Mouse (Mus musculus) heart, postnatal 0 days (tissue): ENCODE data around the gene Iah1. TPM values are rescaled to one million over a fixed set of nuclear protein-coding genes. Genes with fewer than 3 reads are reported as not detected.
A peak's percentile ranks its signal among the peaks of the same experiment; 100 is the strongest.

Source experiments
- ATAC-seq: fragments of 200-750 bp; cut with Nextera tagmentation; 2 replicates; pipeline ENCODE4 v1.8.0; 2017; ENCODE audit warnings: low read depth, moderate number of reproducible peaks, moderate library complexity; ENCODE audit not compliant: insufficient read depth
- DNase-seq: peaks from one replicate; pipeline ENCODE4 v3.0.0-alpha.2; 2016; ENCODE audit warnings: low spot score
- H3K27ac ChIP-seq: fragments of 300-500 bp; sonication (generic); 2 replicates; pipeline ENCODE4 v1.5.1; 2014; ENCODE audit warnings: low read depth, mild to moderate bottlenecking
- H3K27me3 ChIP-seq: fragments of 300-500 bp; sonication (generic); 2 replicates; pipeline ENCODE4 v1.6.1; 2014; ENCODE audit warnings: low read length, mixed read lengths; ENCODE audit not compliant: control insufficient read depth, insufficient read depth
- H3K36me3 ChIP-seq: fragments of 300-500 bp; sonication (generic); replicated peaks from 2 replicates; pipeline ENCODE4 v1.6.1; 2014; ENCODE audit warnings: low read length, mixed read lengths; ENCODE audit not compliant: control insufficient read depth, insufficient read depth
- H3K4me1 ChIP-seq: fragments of 300-500 bp; sonication (generic); 2 replicates; pipeline ENCODE4 v1.6.1; 2014; ENCODE audit warnings: antibody characterized with exemption; ENCODE audit not compliant: control insufficient read depth, insufficient read depth
- H3K4me2 ChIP-seq: fragments of 300-500 bp; sonication (generic); 2 replicates; pipeline ENCODE4 v1.6.1; 2014; ENCODE audit warnings: low read depth, mild to moderate bottlenecking, low read length, moderate library complexity
- H3K4me3 ChIP-seq: fragments of 300-500 bp; sonication (generic); 2 replicates; pipeline ENCODE4 v1.5.1; 2014; ENCODE audit warnings: low read depth, low read length
- H3K9ac ChIP-seq: fragments of 300-500 bp; sonication (generic); replicated peaks from 2 replicates; pipeline ENCODE4 v1.6.1; 2014; ENCODE audit warnings: low read depth, low read length, mixed read lengths
- H3K9me3 ChIP-seq: fragments of 300-500 bp; sonication (generic); replicated peaks from 2 replicates; pipeline ENCODE4 v1.6.1; 2016; ENCODE audit warnings: low read length; ENCODE audit not compliant: control insufficient read depth
- CTCF ChIP-seq: IDR thresholded peaks from 2 replicates; pipeline ENCODE4 v1.5.1; 2016; ENCODE audit warnings: antibody characterized with exemption, control low read depth, low read depth
- EP300 ChIP-seq: IDR thresholded peaks from 2 replicates; pipeline ENCODE4 v1.6.1; 2016; ENCODE audit warnings: antibody characterized with exemption, low read depth
- WGBS: fragments of 180-500 bp; shearing (Covaris S2); extraction: QIAGEN DNeasy Blood & Tissue Kit; methylation state at CpG from one replicate; pipeline ENCODE4 v1.1.7; 2014; 5-methylcytosine and 5-hydroxymethylcytosine counted together
- polyA plus RNA-seq: library from polyadenylated mRNA; unstranded; fragments of >200 nt; fragmentation: Nextera tagmentation; extraction: Ambion mirVana; gene quantifications from 2 replicates; pipeline ENCODE4 v1.2.1, GENCODE M21; 2015
- total RNA-seq: library from RNA; depleted of rRNA; stranded (reverse); fragments of >200 nt; gene quantifications from 2 replicates; pipeline ENCODE4 v1.2.3, GENCODE M21; 2014; ENCODE audit warnings: low replicate concordance

Gene Iah1
- total and polyA plus RNA-seq, 2 experiments from 2014 or later: 44.8 to 59.2 TPM

DNA sequence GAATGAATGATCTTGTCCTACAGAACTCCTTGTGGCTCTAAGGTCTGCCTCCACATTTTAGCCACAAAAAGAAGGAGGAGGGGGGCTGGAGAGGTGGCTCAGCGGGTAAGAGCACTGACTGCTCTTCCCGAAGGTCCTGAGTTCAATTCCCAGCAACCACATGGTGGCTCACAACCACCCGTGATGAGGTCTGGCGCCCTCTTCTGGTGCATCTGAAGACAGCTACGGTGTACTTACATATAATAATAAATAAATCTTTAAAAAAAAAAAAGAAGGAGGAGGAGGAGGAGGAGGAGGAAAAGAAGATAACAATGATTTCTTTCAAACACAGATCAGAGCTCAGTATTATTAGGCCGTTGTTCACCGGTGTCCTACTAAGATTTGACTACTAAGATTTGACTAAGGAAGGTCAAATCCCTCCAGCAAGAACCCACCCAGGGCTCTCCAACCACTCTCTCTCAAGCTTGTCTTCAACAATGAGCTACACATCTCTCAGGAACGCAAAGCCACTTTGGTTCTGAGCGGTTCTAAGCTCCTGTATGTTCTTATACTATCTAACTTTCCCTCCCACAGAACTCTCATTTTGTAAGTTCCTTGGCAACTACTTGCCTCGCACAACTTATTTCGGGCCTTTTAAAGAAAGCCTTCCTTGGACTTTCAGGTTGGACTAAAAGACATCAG is 31.3 kb upstream of the Iah1 start, which contains the start of gene Cpsf3:
Gene Cpsf3 (plus strand): TSS at position 631 of the 681 bp plus-strand sequence.
- no peaks in the 10 kb centered on the region for H3K36me3 ChIP-seq
- ATAC-seq (no peak), DNase-seq (no peak)
- TF ChIP-seq CTCF (no peak), EP300 (no peak)
- peak within 1 kb of the TSS; percentile 96 for H3K4me2 ChIP-seq
- no peaks in the 10 kb centered on the region for H3K9me3 ChIP-seq
- peaks cover 21% of the 10 kb centered on the region for H3K4me1 ChIP-seq
- peak within 1 kb of the TSS; percentile 88 for H3K27ac ChIP-seq
- H3K27me3 ChIP-seq: no peaks in the 10 kb centered on the region
- H3K4me3 ChIP-seq: peak within 1 kb of the TSS; percentile 95
- peak within 1 kb of the TSS; percentile 91 for H3K9ac ChIP-seq
- WGBS: 50% methylated on average over 11 of the region's 11 CpGs

DNA sequence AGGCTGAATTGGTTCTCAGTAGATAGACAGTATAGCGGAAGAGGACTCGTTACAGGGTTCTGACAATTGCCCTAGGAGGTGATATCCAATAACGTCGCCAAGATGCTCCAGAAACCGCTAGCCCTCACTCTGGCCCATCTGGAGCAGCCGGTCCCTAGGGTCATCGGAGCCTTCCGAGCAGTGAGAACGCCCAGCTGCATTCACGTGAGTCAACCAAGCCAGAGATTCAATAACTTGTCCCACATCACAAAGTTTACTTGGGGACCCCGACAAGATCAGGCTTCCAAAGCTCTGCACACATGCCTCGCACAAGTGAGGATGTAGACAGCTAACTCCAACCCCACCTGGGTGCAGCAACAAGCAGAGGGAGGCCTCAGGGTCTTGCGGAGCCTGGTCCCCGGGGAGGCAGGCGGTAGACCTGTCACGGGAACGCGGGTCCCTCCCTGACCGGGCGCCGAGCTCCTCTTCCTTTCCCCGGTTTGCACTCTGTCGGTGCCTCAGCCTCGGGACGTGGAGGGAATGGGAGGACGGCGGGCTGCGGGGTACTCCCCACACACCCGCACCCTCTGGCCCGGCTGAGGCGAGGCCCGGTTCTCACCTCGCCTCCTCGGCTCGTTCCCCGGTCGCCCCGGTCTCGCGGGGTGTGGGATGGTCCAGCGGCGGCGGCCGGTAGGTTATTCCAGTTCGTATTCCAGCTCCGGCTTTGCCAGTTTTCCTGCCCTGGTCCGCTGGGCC is 30.5 kb upstream of the Iah1 start:
- DNase-seq (peak; percentile 57), ATAC-seq (peak; percentile 83)
- WGBS: under 1% methylated on average over 47 of the region's 47 CpGs
- Histone ChIP-seq H3K36me3 (0 out of 2 replicates have a peak, but pooled peaks cover 7% of the 10 kb centered on the region), H3K4me3 (peak overlapping the region; percentile 95), H3K9ac (peak overlapping the region; percentile 91), H3K4me1 (peaks cover 21% of the 10 kb centered on the region), H3K9me3 (no peaks in the 10 kb centered on the region), H3K27ac (peak overlapping the region; percentile 77), H3K27me3 (no peaks in the 10 kb centered on the region), H3K4me2 (peak overlapping the region; percentile 71)
- no peak for TF ChIP-seq CTCF
- peak; percentile 18; the same call in 1 of the 2 replicates for TF ChIP-seq EP300

DNA sequence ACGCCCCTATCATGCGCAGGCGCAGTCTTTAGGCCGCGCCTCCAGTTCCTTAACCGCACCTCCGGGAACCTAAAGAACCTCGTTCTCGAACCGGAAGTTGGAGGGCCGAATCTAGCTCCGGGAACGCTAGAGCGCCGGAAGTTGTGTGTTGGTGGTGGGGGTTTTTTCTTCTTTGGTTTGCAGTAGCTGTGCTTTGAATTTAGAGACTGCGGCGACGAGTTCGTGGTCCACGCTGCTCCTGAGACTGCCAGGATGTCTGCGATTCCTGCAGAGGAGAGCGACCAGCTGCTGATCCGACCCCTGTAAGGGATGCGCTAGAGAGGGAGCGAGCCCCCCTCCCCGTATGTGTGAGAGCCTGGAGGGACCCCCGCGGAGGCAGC is 30.0 kb upstream of the Iah1 start, which contains the start of gene Itgb1bp1:
Gene Itgb1bp1 (minus strand): TSS at position 42 of the 380 bp plus-strand sequence.
- Histone ChIP-seq H3K4me2 (peak within 1 kb of the TSS; percentile 96), H3K9me3 (no peaks in the 10 kb centered on the region), H3K4me1 (peaks cover 21% of the 10 kb centered on the region), H3K27me3 (no peaks in the 10 kb centered on the region), H3K4me3 (peak within 1 kb of the TSS; percentile 95), H3K9ac (peak within 1 kb of the TSS; percentile 91), H3K27ac (peak within 1 kb of the TSS; percentile 88), H3K36me3 (peaks cover 10% of the 10 kb centered on the region)
- under 1% methylated on average over 28 of the region's 28 CpGs for WGBS
- peak; percentile 99 for DNase-seq
- peak; percentile 96 for ATAC-seq
- TF ChIP-seq EP300 (no peak; the same call in 1 of the 2 replicates), CTCF (no peak)

DNA sequence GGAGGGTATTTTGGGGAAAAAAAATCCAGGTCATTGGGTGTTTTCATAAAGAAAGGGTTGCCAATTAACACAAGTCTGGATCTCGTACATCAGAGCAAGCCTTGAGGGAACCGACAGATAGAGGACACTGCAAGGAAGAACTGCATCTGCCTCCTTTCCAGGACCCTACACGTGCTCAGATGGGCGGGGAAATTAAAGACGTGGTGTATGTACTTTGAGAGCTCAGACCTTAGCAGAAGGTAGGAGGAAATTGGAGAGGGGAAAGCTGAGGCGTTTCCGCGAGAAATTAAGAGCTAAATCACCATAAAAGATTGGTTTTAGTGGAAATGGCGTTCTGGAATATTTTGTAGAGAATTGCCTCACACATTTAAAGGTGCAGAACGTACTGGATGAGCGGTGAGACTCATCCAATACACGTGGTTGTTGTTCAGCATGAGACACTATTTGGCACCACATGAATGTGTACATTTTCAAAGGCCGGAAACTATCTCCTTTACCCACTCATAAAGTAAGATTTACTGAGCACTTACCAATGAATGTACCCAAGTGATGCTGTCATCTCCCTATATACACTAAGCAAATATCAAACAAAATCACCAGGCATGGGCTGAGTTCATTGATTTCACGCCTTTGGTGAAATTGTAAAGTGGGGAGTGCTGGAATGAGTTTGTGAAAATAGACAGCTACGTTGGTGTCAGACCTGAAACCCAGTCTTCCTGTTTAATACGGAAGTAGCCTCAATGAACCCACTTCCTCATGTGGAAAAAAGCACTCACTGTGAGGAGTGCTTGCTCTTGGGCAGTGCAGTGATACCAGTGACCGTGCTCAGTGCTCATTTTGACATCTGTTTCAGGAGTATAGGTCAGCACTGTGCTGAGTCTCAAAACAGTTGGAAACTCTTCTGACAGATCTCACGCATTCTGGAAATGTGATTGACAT is 29.2 kb upstream of the Iah1 start:
- Histone ChIP-seq H3K27ac (peak overlapping the region; percentile 88), H3K9me3 (no peaks in the 10 kb centered on the region), H3K9ac (peak overlapping the region; percentile 91), H3K4me2 (peak overlapping the region; percentile 96), H3K27me3 (no peaks in the 10 kb centered on the region), H3K4me1 (peaks cover 21% of the 10 kb centered on the region), H3K36me3 (peaks cover 18% of the 10 kb centered on the region), H3K4me3 (peak overlapping the region; percentile 95)
- ATAC-seq: no peak
- TF ChIP-seq EP300: no peak
- TF ChIP-seq CTCF: no peak
- no peak for DNase-seq
- 29% methylated on average over 18 of the region's 18 CpGs for WGBS

DNA sequence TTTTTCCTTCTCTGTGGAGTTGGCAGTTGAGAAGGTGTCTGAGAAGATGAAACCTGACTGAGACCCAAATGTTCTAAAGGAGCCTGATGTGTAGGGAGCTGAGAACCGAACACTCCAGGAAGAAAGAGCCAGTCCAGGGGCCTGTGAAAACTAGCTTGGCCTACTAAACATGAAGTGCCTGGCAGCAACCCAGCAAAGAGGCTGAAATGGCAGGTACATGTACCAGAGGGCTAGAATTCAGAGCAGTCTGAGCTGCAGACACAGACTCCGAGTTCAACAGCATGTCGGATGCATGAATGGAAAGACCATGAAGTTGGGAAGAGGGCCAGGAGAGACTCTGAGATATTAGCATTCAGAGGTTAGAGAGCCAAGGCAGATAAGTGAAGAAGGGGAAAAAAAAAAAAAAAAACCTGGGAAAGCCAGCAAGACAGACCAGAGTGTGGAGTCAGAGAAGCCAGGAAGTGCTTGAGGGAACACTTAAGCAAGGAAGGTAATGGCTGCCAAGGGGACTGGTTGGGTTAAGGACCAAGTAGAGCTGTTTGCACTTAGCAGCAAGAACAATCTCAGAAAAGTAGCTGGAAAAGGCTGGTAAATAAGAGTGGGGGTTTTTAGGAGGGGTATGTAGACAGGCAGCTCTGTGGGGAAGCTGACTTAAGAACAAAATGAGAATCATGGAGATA is 27.3 kb upstream of the Iah1 start:
- Histone ChIP-seq H3K27me3 (no peaks in the 10 kb centered on the region), H3K4me1 (peaks cover 21% of the 10 kb centered on the region), H3K4me2 (no peak overlapping the region), H3K9ac (no peak overlapping the region), H3K4me3 (no peak overlapping the region), H3K36me3 (peaks cover 29% of the 10 kb centered on the region), H3K27ac (no peak overlapping the region), H3K9me3 (no peaks in the 10 kb centered on the region)
- WGBS: 66% methylated on average over 3 of the region's 3 CpGs
- ATAC-seq (no peak), DNase-seq (no peak)
- TF ChIP-seq CTCF (no peak), EP300 (no peak)
